Mouse (Mus musculus) c-Kit-positive CD71-positive TER-119-positive erythroid progenitor cells, embryonic 14.5 days (primary cell): ENCODE data around the gene Gpr146.

Experiments used
- DNase-seq: peaks from one replicate; pipeline ENCODE4 v3.0.0-alpha.2; 2013; ENCODE audit warnings: low spot score

Gpr146 gene

GRCm38 (mm10) chr5:139399991-139400390 is 22.5 kb downstream of the Gpr146 start:
- no peak for DNase-seq

DNA sequence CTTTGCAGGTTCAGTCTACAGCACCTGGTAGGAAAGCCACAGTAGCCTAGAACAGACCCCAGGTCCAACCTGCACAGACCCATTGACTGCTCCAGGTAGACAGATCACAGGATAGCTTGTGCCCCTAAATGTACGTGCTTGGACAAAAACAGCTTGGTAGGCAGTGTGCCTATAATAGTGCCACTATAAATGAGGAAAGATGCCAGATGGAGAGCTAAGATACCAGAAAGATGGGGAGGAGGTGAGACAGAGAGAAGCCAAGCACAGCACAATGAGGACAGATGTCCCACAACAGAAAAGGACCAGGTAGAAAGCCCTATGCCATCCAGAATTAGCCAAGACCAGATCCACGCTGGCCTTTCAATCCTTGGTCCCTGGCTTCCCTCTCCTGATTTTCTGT is 24.6 kb downstream of the Gpr146 start:
- DNase-seq, result no peak

DNA sequence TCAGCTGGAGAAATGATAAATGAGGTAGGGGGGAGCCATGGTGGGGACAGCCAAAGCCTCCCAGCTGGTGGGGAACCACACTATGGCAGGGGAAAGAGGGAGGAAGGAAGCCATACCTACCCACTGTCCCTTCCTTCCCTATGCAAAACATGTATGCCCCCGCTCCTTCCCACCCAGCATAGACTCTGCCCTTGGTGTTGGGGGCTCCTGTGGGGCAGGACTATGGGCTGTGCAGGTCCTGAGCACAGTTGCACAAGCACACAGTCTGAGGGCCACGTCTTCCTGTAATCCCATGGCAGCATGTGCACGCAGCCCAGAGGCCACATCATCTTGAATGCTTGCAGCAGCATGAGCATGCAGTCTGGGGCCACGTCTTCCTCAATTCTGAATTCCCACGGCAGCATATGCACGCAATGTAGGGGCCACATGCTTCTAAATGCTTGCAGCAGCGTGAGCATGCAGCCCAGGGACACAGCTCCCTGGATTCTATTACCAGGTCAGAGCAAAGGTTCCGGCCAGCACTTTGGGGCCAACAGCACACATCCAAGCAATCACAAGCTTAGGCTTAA is 26.3 kb downstream of the Gpr146 start:
- no peak for DNase-seq

DNA sequence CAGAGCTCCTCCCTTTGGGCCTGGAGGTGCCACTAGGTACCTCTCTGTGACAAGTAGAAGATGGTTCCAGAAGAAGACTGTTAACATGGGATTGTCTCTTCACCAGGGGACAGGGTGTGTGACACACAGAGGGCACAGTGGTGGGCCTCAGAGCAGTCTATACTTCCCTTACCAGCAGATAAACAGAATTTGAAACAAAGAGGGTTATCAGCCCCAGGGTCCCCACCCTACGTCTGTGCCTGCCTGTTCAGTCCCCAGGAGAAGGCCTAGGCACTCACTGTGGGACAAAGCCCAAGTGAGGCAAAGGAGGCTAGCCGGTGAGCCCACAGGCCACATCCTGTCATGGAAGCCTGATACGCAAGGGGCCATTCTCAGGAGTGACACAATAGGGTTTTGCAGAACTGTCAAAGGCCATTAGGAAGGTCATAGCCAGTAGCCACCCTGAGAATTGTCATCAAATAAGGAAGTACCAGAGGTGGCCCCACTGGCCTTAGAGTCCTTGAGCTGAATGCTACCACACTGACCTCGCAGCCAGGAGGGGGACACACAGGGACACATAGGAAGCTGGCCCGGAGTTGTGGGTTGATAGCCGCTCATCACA is 27.4 kb downstream of the Gpr146 start, which contains the start of gene C130050O18Rik:
TSS of gene C130050O18Rik (plus strand) at position 480 of the 601 bp plus-strand sequence.
- no peak for DNase-seq

GRCm38 (mm10) chr5:139405478-139405877 is 28.0 kb downstream of the Gpr146 start:
- DNase-seq, result no peak

DNA sequence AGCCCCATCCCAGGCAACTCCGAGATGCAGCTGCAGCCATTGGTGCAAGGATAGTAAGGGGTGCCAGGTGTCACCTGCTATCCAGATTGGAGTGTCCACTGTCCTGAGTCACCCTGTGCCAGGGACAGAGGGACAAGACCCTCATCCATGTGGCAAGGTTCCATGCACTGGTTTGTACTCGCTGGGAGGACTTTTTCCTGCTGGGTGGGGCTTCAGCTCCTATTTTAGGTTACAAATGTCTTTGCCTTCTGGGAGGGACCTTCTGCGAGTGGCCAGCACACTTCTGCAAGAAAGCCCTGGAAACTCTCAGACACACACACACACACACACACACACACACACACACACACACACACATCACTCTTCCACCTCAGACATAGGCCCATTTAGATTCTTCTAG is 28.5 kb downstream of the Gpr146 start:
- DNase-seq, result no peak

DNA sequence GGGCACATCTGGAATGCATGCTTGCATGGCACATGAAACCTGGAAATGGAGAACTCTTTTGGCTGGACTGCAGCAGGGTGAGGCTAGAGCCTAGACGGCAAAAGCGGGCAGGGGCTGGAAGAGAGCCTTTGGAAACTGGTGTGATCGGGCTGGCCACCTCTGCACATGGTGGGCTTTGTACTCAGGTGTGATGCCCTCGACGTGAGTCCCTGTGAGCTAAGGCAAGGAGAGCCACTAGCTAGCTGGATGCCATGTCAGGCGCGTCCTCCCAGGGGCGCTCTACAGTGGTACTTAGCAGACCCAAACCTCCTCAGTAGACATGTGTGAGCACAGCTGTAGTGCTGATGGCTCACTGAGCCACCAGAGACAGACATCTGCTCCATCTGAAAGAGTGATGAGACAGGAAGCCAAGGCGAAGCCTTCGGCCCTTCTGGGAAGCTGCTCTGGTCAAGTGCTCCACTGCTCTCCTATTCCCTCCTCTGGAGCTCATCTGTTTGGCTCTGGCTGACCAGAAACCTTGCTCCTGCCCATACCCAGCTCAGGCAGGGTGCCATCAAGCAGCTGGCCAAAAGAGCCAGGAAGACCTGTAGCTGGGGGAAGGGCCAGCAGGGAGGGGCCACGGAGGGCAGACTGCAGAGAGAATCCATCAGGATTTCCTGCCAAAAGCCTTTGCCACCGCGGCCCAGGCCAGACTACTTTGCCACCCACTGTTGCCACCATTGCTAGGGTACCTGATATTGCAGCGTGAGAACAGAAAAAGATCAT is 29.8 kb downstream of the Gpr146 start:
- no peak for DNase-seq

DNA sequence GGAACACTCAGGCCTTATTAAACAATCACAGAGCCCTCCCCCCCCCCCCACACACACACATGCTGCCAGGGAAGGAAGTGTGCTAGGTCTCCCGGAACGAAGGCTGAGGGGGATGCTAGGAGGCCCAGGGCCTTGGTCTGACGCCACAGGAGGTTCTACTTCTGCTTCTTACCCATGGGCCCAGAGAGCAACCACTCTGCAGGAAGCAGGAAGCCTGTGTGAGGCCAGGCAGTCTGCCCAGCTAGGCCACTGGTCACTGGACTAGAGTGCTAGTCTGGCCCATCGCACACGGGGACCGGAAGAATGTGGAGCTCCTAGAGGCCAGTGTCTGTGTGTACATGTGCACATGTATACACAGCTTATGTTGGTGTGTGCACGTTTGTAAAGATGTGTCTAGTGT is 31.0 kb downstream of the Gpr146 start:
- no peak for DNase-seq

GRCm38 (mm10) chr5:139409412-139409811 is 31.9 kb downstream of the Gpr146 start:
- DNase-seq, result no peak

- DNase-seq, result no peak
These were observed 32.6 kb downstream of the Gpr146 start for GRCm38 (mm10) chr5:139410056-139410455.

GRCm38 (mm10) chr5:139411117-139411516 is 33.6 kb downstream of the Gpr146 start:
- DNase-seq, result no peak

DNA sequence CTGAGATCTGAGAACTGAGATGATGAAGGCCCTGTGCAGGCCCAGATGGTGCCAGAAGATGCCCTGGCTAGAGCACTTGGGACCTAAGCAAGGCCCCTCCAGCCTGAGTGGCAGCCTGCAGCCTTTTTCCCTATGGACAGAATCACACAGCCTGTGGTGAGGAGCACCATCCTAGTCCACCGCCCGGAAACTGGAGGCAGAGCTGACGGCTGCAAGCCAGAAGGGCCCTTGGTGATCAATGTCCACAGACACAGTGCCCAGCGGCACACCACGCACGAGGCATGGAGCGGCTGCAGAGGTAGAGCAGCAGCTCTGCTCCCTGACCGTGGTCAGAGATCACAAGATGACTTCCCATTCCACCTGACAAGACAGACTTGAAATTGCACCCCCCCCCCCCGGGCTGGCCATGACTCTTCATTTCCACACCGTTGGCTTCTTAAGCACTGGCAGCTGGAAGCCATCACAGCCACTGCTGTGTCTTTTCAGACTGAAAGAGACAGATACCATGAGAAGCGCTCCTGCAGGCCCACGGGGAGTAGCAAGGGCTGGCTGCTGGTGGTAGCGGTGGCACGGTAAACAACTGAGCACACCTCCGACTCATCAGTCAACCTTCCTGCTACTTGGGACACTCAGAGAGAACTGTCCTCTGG is 34.3 kb downstream of the Gpr146 start:
- DNase-seq, result no peak

GRCm38 (mm10) chr5:139413545-139413944 is 36.0 kb downstream of the Gpr146 start:
- no peak for DNase-seq

DNA sequence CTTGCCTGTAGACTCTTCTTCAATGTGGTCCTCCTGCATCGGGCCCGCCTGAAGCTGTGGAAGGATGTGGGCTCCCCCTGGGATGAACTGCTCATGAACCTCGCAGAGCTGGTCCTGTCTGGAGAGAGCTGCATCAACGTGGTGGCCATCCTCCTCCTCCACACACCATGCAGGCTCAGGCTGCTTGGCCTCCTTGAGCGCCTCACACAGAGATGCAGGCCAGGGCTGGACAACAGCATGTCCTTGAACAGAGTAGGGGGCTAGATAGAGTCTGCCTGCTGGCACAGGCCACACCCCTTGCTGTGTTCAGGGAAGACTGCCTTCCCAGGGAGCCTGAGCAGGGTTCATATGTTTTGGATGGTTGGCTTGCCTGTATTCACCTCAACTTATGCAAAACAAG is 37.5 kb downstream of the Gpr146 start:
- DNase-seq, result no peak

GRCm38 (mm10) chr5:139416942-139417341 is 39.4 kb downstream of the Gpr146 start:
- DNase-seq, result no peak

DNA sequence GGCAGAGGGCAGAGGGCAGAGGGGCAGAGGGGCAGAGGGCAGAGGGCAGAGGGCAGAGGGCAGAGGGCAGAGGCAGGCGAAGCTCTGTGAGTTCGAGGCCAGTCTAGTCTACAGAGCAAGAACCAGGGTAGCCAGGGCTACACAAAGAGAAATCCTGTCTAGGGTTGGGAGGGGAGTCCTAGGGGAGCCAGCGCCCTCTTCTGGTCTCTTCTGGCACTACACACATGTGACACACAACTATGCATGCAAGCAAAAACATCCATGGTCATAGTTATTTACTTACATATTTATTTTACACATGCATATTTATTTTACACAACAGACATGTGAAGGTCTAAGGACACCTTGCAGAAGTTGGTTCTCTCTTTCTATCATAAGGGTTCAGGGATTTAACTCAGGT is 40.0 kb downstream of the Gpr146 start:
- no peak for DNase-seq

- DNase-seq, result no peak
These were observed 40.6 kb downstream of the Gpr146 start for GRCm38 (mm10) chr5:139418110-139418509.

GRCm38 (mm10) chr5:139418633-139419032 is 41.1 kb downstream of the Gpr146 start:
- DNase-seq, result no peak

DNA sequence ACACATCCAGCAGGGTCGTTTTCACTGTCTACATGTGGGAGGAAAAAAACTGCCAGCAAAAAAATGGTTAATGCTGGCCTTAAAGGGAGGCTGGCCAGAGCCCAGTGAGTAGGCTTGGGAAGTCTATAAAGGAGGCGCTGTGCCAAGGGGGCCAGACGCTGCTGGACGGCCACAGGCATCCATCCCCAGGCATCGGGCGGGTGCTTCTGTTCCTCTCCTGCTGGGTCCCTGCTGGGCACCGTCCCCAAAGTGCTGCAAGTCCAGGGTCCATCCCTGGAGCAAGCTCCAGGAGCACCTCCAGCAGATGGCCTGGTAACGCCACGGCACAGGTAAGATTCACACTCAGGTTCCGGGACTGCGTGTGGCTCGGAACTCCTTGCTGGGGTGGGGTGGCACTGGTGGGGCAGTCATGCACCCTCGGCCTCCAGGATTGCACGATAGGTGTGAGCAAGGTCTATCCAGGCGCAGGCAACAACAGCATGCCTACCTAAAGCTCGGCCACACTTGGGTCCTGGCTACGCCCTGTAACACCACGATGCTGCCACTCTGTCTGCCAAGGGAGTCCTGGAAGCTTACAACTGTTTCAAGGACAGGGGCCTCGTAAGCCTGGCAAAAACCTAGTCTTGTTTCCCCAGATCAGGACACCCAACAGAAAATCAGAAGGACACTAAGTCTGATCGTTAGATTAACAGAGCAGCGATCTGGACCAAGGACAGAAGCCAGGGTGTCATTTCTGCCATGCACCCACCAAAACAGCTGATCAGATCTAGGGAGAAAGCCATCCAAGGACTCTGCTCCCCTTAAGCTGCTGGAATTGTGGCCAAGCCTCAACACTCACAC is 45.7 kb downstream of the Gpr146 start, which contains the start of gene Gper1:
TSS of gene Gper1 (plus strand) at position 126 of the 840 bp plus-strand sequence.
- no peak for DNase-seq

- no peak for DNase-seq
These were observed 47.7 kb downstream of the Gpr146 start for GRCm38 (mm10) chr5:139425198-139425597.

- DNase-seq, result no peak
These were observed 49.5 kb downstream of the Gpr146 start for GRCm38 (mm10) chr5:139427001-139427400.

- DNase-seq, result no peak
These were observed 50.5 kb downstream of the Gpr146 start for GRCm38 (mm10) chr5:139427989-139428388.
